Mouse (Mus musculus) testis, postnatal 10 days (tissue): ENCODE measurements around the gene Ppp1r1b.

ENCODE experiments used
- DNase-seq: peaks from one replicate; pipeline ENCODE4 v3.0.0; 2021; ENCODE audit warnings: low spot score

Gene Ppp1r1b

DNA sequence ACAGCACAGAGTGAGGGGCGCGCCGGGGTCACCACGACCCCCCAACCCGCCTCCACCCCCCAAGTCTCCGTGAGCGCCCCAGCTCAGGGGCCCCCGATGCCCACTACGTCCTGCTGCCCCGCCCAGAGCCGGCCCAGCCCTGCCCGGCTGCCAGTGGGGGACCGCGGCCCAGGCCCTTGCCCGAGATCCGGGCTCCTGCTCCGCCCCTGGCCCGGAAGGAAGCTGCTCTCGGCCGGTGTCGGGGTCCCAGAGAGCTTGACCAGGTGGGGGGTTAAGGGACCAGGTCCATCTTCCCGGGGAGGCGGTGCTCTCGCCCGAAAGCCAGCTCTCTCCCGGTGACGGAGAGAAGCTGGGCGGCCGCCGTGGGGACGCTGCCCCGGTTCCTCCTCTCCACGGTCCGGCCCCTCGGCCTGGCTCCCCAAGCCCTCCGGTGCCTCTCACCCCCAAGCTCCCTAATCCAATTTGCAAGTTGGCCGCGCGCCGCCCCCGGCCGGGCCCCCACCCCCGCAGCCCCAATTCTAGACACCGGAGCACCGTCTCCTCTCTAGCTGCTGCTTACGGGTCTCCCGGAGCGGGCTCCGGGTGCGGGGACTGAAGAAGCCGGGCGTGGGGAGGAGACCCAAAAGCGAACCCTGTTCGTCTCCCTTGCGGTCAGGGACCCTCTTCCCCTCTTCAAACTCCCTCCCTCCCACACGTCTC is 19.7 kb upstream of the Ppp1r1b start:
- DNase-seq, result no peak

DNA sequence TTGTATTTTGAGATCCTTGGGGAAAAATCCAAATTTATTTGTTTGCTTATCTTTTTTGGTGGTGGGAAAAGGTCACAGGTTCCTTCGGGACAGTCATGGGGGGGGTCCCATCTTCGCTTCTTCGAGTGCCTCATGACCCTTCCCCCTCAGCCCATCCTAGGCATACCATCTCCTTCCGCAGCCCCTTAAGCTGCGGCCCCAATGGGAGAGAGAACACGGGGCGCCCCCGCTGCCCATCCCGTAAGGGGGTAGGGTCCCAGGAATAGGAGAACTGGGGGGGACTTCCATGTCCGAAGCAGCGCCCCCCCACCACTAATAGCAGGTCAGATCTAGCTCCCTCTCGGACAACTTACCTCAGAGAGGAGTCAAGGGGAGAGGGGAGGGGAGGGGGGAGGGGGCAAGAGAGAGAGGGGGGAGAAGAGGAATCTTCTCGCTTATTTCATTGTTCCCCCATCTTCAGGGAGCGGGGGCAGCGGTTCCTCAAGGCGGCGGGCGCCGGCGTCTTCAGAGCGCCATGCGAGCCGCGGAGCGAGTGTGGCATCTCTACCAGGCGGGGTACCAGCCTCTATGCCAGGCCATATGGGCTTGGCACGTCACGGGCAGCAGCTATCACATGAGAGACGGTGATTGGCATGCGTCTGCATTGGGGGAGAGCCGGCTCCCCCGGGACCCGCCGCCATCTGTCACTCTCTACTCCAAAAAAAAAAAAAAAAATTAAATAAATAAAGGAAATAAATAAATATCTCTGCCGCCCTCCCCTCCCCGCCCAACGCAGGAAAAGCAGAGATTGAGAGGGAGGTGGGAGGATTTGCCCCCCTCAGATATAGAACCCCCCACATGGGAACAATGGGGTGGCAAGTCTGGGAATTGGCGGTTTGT is 18.9 kb upstream of the Ppp1r1b start, which contains the start of gene Neurod2:
Neurod2 (minus strand) TSS at position 568 of the 879 bp plus-strand sequence.
- DNase-seq, result no peak

DNA sequence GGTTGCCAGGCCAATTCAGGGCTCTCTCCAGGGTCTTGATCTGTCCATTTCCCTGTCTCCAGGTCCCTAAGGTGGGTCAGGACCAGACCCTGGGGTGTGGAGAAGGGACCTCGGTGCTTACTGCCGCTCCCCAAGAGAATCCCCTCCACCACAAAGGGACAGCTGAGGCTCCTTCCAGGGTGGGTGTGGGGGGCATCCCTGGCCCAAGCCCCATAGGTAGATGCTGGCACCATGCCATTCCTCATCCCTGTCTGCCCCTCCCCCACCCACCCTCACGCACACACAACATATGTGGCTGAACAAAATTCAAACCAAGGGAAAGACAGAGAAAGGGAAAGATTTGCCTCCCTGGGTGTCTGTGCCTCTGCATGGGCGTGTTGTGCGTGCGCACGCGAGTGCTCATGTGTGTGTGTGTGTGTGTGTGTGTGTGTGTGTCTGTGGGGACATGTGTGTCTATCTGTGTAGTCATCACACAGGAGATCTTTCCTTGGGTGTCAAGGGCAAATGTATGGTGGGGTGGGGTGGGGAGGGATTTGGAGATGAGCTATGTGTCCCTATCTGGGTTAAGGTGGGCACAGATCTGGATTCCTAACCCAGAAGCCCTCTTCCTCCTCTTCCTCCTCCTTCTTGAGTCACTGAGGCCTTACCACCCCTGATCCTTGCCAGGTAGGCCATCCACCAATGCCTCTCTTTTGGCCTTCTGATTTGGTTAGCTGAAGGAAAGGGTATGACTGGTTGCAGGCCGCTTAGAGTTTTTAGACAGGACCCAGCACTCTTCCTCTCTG is 18.1 kb upstream of the Ppp1r1b start:
- DNase-seq, result no peak

DNA sequence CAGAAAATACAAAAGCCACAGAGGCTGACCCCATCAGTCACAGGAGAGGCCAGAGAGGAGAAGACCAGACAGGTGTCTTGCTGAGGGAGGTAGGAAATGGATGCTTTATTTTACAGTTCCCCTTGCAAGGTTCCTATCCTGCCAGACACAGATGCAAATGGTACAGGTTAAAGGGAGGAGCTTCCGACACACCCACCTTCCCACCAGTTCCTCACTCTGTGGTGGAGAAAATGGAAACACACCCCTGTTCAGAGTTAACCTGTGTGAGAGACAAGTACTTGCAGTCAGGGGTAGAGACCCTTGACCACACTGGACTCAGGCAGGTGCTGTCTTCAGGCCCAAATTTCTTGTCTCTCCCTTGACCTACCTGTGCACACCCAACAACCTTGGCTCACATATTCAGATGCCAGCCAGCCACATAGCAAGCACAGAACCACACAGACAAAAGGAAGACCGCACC is 17.4 kb upstream of the Ppp1r1b start:
- DNase-seq, result no peak

DNA sequence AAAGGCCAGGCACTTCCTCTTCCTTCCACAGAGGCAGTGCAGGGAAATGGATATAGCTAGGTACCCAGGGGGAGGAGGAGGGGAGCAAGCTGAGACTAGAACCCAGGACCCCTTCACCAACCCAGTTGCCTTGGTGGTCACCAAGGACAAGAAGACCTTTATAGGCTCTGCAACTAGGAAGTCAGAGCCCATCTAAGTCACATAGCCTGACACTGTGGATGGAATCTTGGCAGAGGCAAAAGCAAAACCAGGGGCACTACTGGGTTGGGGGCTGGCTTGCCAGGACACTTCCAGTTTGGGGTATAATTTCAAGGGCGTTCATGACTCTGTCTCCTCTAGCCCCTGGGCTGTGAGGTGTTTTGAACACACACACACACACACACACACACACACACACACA is 16.8 kb upstream of the Ppp1r1b start:
- DNase-seq, result no peak

DNA sequence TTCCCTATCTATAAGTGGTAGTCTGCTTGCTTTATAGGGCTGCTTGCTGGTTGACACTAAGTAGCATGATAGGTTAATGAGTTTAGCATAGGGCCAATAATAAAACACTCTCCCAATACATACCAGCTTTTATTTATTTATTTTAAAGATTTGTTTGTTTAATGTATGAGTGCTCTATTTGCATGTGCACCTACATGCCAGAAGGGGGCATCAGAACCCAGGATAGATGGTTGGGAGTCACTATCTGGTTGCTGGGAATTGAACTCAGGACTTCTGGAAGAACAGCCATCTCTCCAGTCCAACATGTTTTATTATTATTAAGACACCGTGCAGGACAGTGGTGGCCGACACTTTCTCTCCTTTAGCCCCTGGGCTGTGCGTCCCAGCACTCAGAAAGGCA is 16.0 kb upstream of the Ppp1r1b start:
- DNase-seq, result no peak

DNA sequence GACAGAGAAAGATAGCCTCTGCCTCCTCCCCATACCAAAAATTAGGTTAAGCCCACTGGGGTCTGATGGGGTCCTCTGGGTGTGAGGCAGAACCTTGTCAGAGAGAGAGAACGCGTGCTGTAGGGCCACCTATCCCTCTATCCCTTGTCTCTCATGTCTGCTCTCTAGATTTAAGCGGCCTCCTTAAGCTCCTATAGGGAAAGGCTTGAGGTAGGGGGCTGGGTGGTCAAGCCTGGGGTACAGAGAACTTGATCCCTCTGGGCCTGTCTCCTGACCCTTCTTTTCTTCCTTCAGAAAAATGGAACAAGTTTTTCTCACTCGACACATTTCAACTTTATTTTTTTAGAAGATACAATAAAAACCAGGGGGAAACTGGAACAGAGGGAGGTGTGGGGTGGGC is 15.4 kb upstream of the Ppp1r1b start:
- DNase-seq, result no peak

DNA sequence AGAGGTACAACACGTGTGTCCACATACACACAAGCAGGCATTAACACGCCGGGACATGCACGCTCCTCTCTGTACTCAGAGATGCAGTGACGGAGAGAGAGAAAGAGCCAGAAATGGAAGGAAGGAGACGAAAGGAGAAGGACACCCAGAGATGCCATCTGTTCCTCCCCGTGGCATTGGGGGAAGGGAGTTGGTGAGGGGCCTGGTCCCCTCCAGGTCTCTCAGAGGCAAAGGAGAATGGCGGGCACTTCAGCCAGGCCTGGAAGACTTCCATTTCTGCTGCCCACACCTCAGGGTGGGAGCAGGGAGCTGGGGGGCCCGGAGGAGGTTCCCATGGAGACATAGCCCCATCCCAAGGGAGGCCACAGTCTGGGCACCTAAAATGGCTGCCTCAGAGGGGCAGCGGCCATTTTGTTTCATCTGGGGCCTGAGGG is 14.9 kb upstream of the Ppp1r1b start:
- no peak for DNase-seq

DNA sequence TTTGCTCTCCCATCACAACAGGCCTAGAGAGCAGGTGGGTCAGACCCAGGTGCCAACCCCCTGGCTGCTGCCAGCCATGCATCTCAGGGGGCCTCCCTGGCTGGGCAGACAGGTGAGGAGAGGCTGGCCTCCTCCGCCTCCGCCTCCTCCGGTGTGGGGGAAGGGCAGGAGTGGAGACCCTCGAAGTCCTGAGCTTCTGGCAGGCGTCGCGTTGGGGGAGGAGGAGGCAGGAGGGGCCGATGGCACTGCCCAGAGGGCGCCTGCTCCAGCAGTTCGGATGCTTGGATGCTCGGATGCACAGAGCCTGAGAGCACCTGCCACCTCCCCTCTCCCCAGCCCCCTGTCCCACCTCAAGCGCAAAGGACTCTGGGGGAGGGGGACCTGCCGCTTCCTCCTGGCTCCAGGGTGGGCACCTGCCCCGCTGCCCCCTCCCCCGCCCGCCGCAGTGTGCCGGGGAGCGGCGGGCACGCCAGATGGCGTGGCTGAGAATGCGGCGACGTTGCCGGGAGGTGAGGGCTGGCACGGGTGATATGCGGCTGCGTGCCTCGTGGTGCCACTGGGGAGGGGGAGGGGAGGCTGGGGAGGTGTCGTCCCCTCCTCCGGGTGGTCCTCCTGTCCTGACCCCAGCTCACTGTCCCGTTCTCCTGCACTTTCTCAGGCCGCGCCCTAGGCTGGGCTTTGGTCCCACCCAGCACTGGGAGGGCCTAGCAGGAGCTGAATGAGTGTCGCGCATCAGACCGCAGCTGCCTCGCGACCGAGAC is 14.0 kb upstream of the Ppp1r1b start:
- no peak for DNase-seq

DNA sequence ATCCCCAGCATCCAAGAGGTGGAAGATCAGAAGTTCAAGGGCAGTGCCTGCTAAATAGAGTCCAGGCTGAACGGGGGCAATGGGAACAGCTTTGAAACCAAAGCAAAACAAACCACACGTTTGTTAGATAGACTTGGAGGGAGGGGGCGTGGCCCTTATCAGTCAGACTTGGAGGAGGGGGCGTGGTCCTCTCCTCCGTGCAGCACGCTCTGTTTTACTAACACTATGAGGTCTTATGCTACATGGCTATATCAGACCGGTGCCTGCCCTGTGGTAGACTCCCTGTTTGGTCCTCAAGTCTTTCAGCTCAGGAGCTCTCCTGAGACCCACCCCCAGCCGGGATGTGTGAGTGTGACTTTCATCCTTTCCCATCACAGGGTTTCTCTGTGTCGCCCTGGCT is 13.0 kb upstream of the Ppp1r1b start:
- DNase-seq, result no peak

DNA sequence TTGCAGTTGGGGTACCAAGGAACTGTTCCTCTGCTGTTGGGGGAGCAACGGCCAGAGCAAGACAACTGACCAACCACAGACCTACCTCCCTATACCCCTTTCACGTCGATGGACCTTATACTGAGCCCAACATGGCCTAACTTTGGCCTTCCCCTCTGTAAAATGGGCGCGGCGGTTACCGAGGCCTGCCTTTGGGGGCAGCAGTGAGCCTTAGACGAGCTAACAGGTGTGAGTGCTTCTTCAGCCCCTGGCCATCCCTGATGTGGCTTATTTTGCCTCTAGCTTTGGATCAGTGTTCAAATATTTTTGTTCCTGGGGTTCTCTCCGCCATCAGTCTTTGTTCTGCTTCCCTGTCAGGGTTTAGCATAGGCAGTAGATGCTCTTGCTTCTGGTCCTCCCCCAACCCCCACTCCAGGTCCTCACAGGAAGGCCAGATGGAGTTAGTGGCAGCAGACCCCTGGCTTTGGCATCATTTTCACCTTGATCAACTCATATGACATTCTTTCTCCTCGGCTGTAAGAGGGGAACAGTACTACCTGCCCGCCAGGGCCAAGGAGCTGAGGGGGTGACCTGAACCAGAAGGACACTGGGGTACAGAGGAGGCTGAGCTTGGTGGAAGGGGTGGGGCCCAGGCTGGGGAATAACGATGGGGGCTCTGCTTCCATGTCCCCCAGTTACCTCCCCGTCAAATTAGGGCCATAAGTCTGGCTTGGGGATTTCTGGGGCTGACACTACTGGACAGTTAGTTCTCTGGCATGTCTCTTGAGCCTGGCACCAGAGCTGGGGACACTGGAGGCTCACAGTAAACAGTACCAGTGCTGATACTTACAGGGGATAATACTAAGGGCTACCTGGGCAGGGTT is 11.7 kb upstream of the Ppp1r1b start:
- DNase-seq, result no peak

DNA sequence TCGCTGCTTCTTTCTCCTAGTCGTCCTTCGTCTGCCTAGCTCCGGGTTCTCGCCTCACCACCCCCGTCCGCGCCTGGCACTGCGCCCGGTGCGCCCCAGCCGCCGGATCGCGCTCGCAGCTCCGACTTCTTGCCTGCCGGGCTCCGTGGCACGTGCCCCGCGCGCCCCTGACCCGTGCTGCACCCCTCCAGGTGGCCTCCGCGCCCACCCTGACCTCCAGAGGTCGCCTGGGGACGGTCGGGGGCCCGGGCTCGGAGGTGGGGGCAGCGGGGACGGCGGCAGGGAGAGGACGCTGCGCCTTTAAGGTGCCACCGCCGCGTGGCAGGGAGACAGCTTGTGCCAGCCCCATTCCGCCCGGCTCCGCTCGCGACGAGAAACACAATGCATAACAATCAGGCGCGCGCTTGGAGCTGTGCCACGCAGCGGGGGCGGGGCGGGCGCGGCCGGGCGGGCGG is 9.7 kb upstream of the Ppp1r1b start:
- peak; percentile 72 for DNase-seq

DNA sequence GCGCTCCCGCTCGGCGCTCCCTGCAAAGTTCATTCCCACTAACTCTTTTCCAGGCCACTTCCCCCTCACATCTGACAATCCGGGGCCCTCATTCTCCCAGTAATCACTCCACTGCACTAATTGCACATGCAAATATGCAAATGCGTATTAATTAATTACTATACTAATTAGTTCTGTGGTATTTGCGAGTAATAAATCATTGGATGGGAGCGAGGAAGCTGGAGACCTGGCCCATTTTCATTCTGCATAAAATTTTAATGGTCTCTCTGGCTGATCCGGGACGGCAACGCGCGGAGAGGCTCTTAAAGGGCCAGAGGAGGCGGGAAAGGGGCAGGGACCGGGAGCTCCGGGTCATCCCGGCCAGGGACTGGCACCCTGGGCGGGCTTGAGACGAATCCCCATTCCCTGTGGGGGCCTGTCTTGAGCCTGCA is 9.1 kb upstream of the Ppp1r1b start:
- DNase-seq, result no peak

DNA sequence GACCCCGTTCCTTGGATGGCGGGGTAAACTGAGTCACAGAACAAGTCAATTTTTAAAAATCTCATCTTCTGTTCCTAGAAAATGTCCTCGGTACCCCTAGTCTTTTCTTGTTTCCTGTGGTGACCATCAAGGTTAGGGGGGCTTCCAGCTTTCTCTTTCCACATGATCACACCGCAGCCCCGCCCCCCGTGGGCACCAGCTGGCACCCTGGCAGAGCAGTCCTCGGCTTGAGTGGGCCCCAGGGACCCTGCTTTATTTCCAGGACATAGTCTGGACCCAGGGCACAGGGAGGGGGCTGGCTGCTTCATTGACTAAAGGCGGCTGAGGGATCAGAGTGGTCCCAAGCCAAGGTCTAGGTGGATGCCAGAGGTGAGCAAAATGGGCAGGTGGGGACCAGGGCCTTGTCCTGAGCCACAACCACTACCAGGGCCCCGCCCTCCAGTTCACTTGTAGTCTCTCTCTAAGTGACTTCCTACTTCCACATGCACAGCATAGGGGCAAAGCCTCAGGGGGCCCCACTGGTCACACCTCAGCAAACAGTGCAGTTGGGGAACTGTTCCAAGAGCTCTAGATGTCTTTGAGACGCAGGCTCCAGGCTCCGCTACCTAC is 8.4 kb upstream of the Ppp1r1b start:
- DNase-seq, result no peak

DNA sequence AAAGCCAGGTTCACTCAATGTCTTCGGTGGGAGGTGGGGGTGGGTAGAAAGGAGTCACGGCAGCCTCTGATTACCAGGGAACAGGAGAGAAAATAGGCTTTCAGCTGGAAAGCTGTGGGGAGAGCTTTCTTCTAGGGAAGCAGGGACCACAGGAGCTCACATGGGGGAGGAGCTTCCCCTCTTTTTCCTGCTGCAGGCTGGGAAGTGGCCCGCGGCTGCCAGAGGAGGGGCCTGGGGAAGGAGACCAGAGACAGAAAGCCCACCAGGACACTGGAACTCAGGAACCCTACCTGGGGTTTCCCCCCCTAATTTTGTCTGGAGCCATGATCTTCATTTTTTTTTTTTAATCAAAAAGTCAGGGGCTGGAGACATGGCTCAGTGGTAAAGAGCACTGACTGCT is 7.6 kb upstream of the Ppp1r1b start:
- no peak for DNase-seq

DNA sequence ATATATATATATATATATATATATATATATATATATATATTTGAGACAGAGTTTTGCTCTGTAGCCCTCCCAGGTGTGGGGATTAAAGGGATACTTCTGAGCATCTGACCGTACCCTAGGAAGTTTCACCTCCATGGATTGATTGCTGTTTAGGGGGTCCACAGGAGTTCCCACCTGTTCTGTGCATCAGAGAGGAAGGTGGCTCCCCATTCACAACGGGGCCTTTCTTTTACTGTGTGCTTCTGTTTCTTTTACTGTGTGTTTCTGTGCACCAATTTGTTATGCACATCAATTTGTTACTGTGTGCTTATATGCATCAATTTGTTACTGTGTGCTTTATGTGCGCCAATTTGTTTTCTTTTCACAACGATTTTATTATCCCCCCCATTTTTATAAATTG is 7.0 kb upstream of the Ppp1r1b start:
- no peak for DNase-seq

DNA sequence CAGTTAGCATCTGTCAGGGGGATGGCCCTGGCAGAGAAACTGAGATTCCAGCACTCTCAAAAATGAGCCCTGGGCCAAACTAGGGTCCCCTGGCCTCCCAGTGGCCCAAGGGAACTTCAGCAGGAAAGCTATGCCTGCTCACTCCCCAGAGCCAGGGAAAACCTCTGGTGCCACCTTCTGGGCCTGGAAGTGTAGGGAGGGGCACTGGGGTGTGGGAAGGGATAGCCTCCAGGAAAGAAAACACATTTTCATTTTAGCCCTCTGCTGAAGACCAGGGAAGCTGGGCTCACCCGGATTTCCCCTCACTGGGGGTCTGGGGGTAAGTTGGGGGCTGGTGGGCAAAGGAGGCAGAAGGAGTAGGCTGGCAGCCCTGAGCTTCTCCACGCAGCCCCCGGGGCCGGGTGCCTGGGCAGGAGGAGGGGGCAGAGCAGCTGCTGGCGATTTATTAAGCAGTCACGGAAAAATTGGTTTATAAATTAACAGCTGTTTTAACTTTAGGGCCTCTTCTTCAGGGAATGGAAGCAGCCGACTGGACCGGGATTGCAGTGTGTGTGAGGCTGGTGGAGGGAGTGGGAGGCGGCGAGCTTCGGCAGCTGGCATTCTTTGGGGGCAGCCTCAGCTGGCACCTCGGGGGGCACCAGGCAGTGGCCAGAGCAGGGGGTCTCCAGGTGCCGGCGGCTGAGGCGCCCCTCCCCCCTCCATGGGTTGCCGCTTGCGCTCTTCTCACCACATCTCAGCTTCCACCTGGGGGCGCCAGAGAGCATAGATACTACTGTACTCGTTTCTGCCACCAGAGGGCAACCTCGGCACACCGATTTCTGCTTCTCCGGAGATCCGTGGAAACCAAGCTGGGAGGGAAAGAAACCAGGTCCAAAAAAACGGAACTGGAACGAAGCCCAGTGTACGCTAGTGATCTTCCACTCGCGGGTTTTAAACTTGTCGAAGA is 5.9 kb upstream of the Ppp1r1b start:
- peak; percentile 97 for DNase-seq

DNA sequence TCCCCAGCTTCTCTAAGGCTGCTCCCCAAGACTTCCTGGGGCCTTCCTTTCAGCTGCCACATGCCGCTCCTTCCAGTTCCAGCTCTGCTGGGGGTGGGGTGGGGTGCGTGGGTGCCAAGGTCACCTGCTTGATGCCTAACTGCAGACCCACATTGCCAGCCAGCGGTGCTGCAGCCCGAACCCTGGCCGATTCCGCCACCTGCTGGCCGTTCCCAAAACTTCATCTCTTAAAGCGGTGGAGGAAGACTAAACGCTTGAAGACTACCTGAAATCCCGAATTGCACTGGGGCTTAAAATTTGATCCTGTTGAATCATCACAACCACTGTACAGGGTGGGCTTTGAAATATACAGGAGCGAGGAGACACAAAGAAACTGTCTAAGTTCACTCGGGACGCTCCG is 3.0 kb upstream of the Ppp1r1b start:
- peak; percentile 91 for DNase-seq

DNA sequence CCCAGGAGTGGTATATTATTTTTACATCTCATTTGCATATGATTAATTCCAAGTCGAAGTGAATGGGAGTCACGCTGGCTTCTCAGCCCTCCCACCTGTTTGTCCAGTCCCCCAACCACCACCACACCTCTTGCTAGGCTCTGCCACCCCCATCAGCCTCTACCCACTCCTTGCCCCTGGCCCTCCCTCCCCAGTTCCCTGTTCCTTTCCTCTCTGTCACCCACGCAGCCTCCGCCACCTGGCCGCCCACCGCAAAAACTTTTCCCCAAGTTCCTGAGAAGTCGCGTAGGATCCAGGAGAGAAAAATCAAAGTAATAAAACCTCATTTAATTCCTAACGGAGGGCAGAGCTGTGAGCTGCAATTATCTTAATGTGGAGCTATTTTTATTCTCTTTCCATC is 2.0 kb upstream of the Ppp1r1b start:
- DNase-seq, result no peak
